In the genomic region with DNA sequence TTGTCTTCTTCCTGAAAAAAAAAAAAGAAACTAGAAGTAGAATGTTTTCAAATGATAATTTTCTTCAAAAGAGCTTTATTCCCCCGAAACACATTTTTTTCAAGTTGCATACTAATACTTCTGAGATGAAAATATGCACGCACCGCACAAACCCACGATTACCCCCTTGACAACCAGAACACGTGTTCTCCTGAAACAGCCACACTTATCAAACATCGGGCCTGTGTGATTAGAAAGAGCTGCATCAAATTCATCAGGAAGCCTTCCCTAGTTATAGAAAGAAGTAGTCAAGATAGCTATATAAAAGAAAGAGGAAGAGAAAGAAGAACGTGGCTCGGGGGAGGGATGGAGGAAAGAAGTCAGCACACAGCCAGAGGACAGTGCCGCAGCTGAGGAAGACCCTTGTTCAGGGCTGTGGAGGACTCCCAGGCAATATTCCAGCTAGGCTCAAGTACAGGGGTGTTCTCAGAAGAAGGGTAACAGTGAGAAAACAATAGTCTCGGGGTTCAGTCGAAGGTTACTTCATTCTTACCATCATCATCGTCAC, we compare ENCODE assay signal across 12 mouse cellular contexts.
"Had no signal": no experiment of that assay in that cellular context is flagged by ENCODE, and none has a peak within 500 bp of the region (broad histone marks: within the 10 kb centered on the region; RNA-seq: fewer than 3 reads in every experiment).

No protein-coding gene starts in this region.

- H3K9me3 ChIP-seq: limb, embryonic 15.5 days; liver, embryonic 12.5 days; midbrain, embryonic 13.5 days had no signal

- DNase-seq: kidney, adult 8-10 months; kidney, postnatal 25 days; lung, embryonic 14.5 days; lung, postnatal 10 days; right cerebral cortex, postnatal 25 days; thymus, postnatal 4 days had no signal

- H3K36me3 ChIP-seq: limb, embryonic 15.5 days; liver, embryonic 12.5 days; midbrain, embryonic 13.5 days had no signal

- H3K4me2 ChIP-seq: limb, embryonic 15.5 days; liver, embryonic 12.5 days; lung, embryonic 14.5 days; midbrain, embryonic 13.5 days had no signal

- H3K27ac ChIP-seq: left cerebral cortex, adult 2 months; limb, embryonic 15.5 days; liver, embryonic 12.5 days; macrophage; midbrain, embryonic 13.5 days; stomach, postnatal 0 days had no signal

- H3K4me3 ChIP-seq: left cerebral cortex, adult 2 months; limb, embryonic 15.5 days; liver, embryonic 12.5 days; midbrain, embryonic 13.5 days had no signal

- H3K27me3 ChIP-seq: liver, embryonic 12.5 days had no signal

- ATAC-seq: liver, embryonic 12.5 days; midbrain, embryonic 13.5 days had no signal

- H3K9ac ChIP-seq: limb, embryonic 15.5 days; liver, embryonic 12.5 days; lung, embryonic 14.5 days; midbrain, embryonic 13.5 days had no signal
